Mouse (Mus musculus): ENCODE measurements around the gene Wipf2. TPM values are rescaled to one million over a fixed set of nuclear protein-coding genes. Genes with fewer than 3 reads are reported as not detected.
"Not testable (repeated sequence)": the region's sequence is repeated elsewhere in the genome, so short reads cannot be mapped to it uniquely, and the experiment has no call there.

Gene Wipf2
- polyA plus RNA-seq (2014; fragmentation: Nextera tagmentation; extraction: Ambion mirVana), result 5.1 and 5.4 TPM in 2 replicates

DNA sequence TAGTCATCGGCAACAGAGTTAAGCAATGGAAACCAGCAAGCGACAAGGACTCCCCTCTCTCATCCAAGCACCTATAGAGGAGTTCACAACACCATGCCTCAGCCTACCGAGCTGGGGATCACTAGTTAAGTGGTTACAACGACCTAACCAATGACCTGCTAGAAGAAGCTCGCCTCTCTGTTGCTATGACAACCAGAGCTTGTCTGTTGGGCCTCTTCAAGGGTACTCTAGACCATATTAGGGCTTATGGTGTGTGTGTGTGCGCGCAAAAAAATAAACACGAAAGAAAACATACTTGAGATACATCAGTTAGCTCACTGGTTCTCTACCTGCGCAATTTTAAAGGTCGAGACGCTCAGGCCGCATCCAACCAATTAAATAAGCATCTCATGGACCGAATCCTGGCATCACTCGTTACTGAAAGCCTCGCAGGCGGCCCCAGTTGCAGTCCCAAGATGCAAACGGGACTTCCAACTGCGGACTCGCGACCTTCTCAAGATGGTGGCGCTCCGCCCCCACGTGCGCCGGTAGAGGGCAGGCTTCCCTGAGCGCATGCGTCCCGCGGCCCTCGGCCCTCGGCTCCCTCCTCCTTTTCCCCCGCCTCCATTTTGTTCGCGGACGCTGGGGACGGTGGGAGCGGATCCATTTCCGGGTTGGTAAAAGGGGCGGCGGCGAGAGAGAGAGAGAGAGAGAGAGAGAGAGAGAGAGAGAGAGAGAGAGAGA, at the start of gene Wipf2:
Wipf2 (plus strand) TSS at position 611 of the 723 bp plus-strand sequence.
- H3K4me2 ChIP-seq (replicated peaks; ENCODE audit: low read depth, low read length), result peak within 1 kb of the TSS; percentile 65
- H3K4me1 ChIP-seq (replicated peaks; ENCODE audit: control insufficient read depth, insufficient read depth, low read length), result peaks cover 4% of the 10 kb centered on the region; the same call in 1 of the 2 replicates
- H3K4me3 ChIP-seq (ENCODE audit: low read depth, low read length), result peak within 1 kb of the TSS; percentile 68
- peak within 1 kb of the TSS; percentile 66 for H3K9ac ChIP-seq (ENCODE audit: low read depth, low read length)
- ATAC-seq (ENCODE audit: low FRiP score) (peak; percentile 86), DNase-seq (ENCODE audit: low spot score) (peak; percentile 98)
- 7% methylated on average over 36 of the region's 41 CpGs for WGBS
- peak within 1 kb of the TSS; percentile 83 for H3K27ac ChIP-seq (ENCODE audit: low read depth, low read length)
- H3K9me3 ChIP-seq (ENCODE audit: control insufficient read depth, low read length), result no peaks in the 10 kb centered on the region
- H3K27me3 ChIP-seq (ENCODE audit: control insufficient read depth, insufficient read depth, low read length), result no peaks in the 10 kb centered on the region
- no peaks in the 10 kb centered on the region for H3K36me3 ChIP-seq (ENCODE audit: control insufficient read depth, insufficient read depth, low read length)

DNA sequence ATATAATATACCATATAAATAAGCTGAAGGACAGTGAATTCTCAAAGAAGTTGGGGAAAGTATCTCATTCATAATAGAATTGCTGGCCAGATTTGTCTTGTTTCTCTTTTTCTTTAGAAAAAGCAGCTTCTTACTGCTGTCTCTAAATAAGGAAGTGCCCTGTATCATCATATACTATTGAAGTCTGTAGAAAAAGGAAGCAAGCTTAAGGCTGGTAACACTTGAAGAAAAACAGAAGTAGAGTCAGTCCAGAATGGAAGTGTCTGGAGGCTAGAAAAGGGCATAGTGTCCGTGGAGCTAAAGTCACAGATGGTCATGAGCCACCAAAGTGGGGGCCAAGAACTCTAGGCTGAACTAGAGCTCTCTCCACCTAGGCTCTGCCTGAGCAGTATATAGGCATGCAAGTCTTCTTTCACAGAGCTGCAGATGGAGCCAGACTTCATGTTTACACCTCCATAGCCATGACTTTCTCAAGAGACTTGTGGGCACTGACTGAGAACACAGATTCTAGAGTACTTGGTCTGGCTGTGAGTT, 46.7 kb upstream of the Wipf2 start:
- Histone ChIP-seq H3K27me3 (ENCODE audit: control insufficient read depth, insufficient read depth, low read length) (no peaks in the 10 kb centered on the region), H3K36me3 (ENCODE audit: control insufficient read depth, insufficient read depth, low read length) (peaks cover 22% of the 10 kb centered on the region), H3K4me1 (replicated peaks; ENCODE audit: control insufficient read depth, insufficient read depth, low read length) (no peaks in the 10 kb centered on the region), H3K4me3 (ENCODE audit: low read depth, low read length) (no peak overlapping the region), H3K9ac (ENCODE audit: low read depth, low read length) (no peak overlapping the region), H3K9me3 (ENCODE audit: control insufficient read depth, low read length) (no peaks in the 10 kb centered on the region), H3K27ac (ENCODE audit: low read depth, low read length) (no peak overlapping the region), H3K4me2 (replicated peaks; ENCODE audit: low read depth, low read length) (no peak overlapping the region)
- ATAC-seq (ENCODE audit: low FRiP score) (no peak), DNase-seq (ENCODE audit: low spot score) (no peak)
- WGBS, result 96% methylated on average over 1 of the region's 1 CpGs

DNA sequence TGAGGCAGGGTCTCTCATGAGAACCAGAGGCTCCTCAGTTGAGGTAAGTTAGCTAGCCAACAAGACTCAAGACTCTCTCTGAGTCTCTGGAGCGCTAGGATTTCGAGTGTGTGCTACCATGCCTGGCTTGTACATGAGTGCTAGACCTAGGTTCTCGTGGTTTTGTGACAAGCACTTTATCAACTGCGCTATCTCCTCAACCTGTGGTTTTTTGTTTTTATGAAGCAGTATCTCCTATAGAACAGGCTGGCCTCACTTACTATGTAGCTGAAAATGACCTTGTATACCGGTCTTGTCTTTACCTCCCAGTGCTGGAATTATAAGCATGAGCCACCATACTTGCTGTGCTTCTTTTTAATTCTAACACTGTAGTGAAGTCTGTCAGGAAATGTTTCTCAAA, 42.5 kb upstream of the Wipf2 start:
- H3K27me3 ChIP-seq (ENCODE audit: control insufficient read depth, insufficient read depth, low read length), result no peaks in the 10 kb centered on the region
- no peaks in the 10 kb centered on the region for H3K4me1 ChIP-seq (replicated peaks; ENCODE audit: control insufficient read depth, insufficient read depth, low read length)
- 93% methylated on average over 5 of the region's 5 CpGs for WGBS
- DNase-seq (ENCODE audit: low spot score) (no peak), ATAC-seq (ENCODE audit: low FRiP score) (no peak)
- no peaks in the 10 kb centered on the region for H3K9me3 ChIP-seq (ENCODE audit: control insufficient read depth, low read length)
- H3K9ac ChIP-seq (ENCODE audit: low read depth, low read length), result no peak overlapping the region
- peaks cover 32% of the 10 kb centered on the region for H3K36me3 ChIP-seq (ENCODE audit: control insufficient read depth, insufficient read depth, low read length)
- no peak overlapping the region for H3K4me2 ChIP-seq (replicated peaks; ENCODE audit: low read depth, low read length)
- H3K27ac ChIP-seq (ENCODE audit: low read depth, low read length), result no peak overlapping the region
- no peak overlapping the region for H3K4me3 ChIP-seq (ENCODE audit: low read depth, low read length)

DNA sequence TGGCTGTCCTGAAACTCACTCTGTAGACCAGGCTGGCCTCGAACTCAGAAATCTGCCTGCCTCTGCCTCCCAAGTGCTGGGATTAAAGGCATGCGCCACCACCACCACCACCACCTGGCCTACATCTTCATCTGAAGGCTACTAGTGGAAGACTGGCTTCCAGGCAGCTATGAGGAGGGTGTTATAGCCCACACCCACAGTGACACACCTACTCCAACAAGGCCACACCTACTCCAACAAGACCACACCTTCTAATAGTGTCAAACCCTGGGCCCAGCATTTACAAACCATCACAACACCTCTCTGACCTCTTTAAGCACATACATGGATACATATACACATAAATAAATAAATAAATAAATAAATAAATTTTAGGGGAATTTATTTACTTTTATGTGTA, 37.4 kb upstream of the Wipf2 start:
- H3K9ac ChIP-seq (ENCODE audit: low read depth, low read length); H3K9me3 ChIP-seq (ENCODE audit: control insufficient read depth, low read length); H3K4me2 ChIP-seq (replicated peaks; ENCODE audit: low read depth, low read length); H3K27ac ChIP-seq (ENCODE audit: low read depth, low read length); DNase-seq (ENCODE audit: low spot score); H3K4me3 ChIP-seq (ENCODE audit: low read depth, low read length); H3K4me1 ChIP-seq (replicated peaks; ENCODE audit: control insufficient read depth, insufficient read depth, low read length); H3K27me3 ChIP-seq (ENCODE audit: control insufficient read depth, insufficient read depth, low read length); ATAC-seq (ENCODE audit: low FRiP score): not testable (repeated sequence)
- peaks cover 37% of the 10 kb centered on the region for H3K36me3 ChIP-seq (ENCODE audit: control insufficient read depth, insufficient read depth, low read length)
- WGBS, result 100% methylated on average over 2 of the region's 2 CpGs

DNA sequence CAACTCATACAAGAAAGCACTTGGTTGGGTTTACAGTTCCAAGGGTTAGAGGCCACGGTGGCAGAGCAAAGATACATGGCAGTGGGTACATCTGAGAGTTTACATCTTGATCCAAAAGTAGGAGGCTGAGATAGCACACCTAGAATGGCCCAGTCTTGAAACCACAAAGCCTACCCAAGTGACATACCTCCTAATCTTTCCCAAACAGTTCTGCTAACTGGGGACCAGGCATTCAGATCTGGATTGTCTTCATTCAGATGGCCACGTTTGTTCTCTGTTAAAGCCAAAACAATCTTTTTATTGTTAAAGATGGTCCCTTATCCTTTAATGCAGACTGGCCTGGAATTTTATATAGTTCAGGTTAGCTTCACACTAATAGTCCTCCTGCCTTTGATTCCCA, 35.6 kb upstream of the Wipf2 start:
- no peaks in the 10 kb centered on the region for H3K4me1 ChIP-seq (replicated peaks; ENCODE audit: control insufficient read depth, insufficient read depth, low read length)
- H3K4me2 ChIP-seq (replicated peaks; ENCODE audit: low read depth, low read length), result no peak overlapping the region
- peaks cover 30% of the 10 kb centered on the region for H3K36me3 ChIP-seq (ENCODE audit: control insufficient read depth, insufficient read depth, low read length)
- ATAC-seq (ENCODE audit: low FRiP score), result no peak
- no peak overlapping the region for H3K4me3 ChIP-seq (ENCODE audit: low read depth, low read length)
- H3K27ac ChIP-seq (ENCODE audit: low read depth, low read length), result no peak overlapping the region
- 93% methylated on average over 2 of the region's 2 CpGs for WGBS
- H3K9me3 ChIP-seq (ENCODE audit: control insufficient read depth, low read length), result no peaks in the 10 kb centered on the region
- DNase-seq (ENCODE audit: low spot score), result no peak
- no peak overlapping the region for H3K9ac ChIP-seq (ENCODE audit: low read depth, low read length)
- H3K27me3 ChIP-seq (ENCODE audit: control insufficient read depth, insufficient read depth, low read length), result no peaks in the 10 kb centered on the region

DNA sequence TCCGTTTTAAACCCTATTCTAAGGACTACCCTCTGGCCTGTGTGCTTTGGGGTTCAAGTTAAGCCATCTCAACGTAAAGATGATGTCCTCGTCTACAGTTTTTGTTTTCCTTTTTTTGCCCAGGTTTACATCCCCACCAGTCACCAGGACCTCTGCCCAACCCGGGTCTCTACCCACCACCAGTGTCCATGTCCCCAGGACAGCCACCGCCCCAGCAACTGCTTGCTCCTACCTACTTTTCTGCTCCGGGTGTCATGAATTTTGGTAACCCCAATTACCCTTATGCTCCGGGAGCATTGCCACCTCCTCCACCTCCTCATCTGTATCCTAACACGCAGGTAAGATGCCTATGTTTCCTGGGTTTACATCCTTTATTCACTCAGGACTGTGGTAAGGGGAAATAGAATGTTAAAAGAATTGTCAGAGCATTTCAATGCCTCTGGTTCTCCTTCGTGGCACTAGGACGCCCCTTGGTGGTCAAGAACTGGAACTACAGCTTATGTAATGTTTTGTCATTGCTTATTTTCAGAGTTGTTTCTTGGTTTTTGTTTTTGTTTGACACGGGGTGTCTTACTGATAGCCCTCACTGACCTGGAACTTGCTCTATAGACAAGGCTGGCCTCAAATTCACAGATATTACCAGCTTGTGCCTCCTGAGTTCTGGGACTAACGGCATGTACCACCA, 34.2 kb upstream of the Wipf2 start:
- H3K27ac ChIP-seq (ENCODE audit: low read depth, low read length), result no peak overlapping the region
- no peak overlapping the region for H3K4me2 ChIP-seq (replicated peaks; ENCODE audit: low read depth, low read length)
- H3K27me3 ChIP-seq (ENCODE audit: control insufficient read depth, insufficient read depth, low read length), result no peaks in the 10 kb centered on the region
- DNase-seq (ENCODE audit: low spot score) (peak; percentile 63), ATAC-seq (ENCODE audit: low FRiP score) (no peak)
- no peak overlapping the region for H3K9ac ChIP-seq (ENCODE audit: low read depth, low read length)
- no peak overlapping the region for H3K4me3 ChIP-seq (ENCODE audit: low read depth, low read length)
- H3K36me3 ChIP-seq (ENCODE audit: control insufficient read depth, insufficient read depth, low read length), result peaks cover 29% of the 10 kb centered on the region
- 79% methylated on average over 12 of the region's 12 CpGs for WGBS
- no peaks in the 10 kb centered on the region for H3K9me3 ChIP-seq (ENCODE audit: control insufficient read depth, low read length)
- H3K4me1 ChIP-seq (replicated peaks; ENCODE audit: control insufficient read depth, insufficient read depth, low read length), result no peaks in the 10 kb centered on the region

DNA sequence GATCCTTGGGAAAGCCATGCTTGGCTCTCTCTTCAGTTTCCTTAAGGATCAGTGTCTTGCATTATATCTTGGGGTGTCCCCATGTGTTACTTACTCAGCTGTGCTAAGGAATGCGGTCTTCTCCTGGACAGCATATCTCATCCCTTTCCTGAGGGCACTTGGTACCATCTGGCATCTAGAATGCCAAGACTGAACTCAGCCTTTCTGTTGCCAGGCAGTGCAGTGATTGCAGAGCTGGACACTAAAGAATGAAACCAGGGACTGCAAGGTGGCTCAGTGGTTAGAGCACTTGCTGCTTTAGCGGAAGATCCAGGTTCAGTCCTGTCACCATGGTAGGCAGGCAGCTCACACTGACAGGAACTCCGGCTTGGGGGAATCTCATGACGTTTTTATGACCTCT, 33.6 kb upstream of the Wipf2 start:
- Histone ChIP-seq H3K27me3 (ENCODE audit: control insufficient read depth, insufficient read depth, low read length) (no peaks in the 10 kb centered on the region), H3K9me3 (ENCODE audit: control insufficient read depth, low read length) (no peaks in the 10 kb centered on the region), H3K4me1 (replicated peaks; ENCODE audit: control insufficient read depth, insufficient read depth, low read length) (no peaks in the 10 kb centered on the region), H3K4me2 (replicated peaks; ENCODE audit: low read depth, low read length) (no peak overlapping the region), H3K36me3 (ENCODE audit: control insufficient read depth, insufficient read depth, low read length) (peaks cover 29% of the 10 kb centered on the region), H3K4me3 (ENCODE audit: low read depth, low read length) (no peak overlapping the region), H3K27ac (ENCODE audit: low read depth, low read length) (no peak overlapping the region), H3K9ac (ENCODE audit: low read depth, low read length) (no peak overlapping the region)
- ATAC-seq (ENCODE audit: low FRiP score) (no peak), DNase-seq (ENCODE audit: low spot score) (no peak)
- WGBS, result 78% methylated on average over 4 of the region's 4 CpGs

DNA sequence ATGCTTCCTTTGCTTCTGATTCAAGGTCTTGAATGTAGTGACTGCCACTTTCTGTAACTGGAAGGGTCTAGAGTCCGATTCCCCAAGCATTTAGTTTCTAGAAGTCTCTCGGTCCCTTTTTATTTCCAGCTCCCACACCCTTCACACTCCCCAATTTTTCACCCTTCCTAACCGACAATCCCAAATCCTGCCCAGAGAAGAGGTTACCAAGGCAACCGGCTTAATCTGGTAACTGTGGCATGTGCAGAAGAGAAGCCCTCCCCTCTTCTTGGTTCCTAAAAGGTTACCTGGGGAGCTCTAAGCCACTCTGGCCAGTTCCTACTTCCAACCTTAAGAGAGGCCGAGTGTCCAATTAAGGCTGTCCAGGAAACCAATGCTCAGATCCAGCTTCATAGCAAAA, 28.1 kb upstream of the Wipf2 start:
- ATAC-seq (ENCODE audit: low FRiP score) (no peak), DNase-seq (ENCODE audit: low spot score) (no peak)
- H3K4me3 ChIP-seq (ENCODE audit: low read depth, low read length), result no peak overlapping the region
- no peak overlapping the region for H3K27ac ChIP-seq (ENCODE audit: low read depth, low read length)
- H3K9me3 ChIP-seq (ENCODE audit: control insufficient read depth, low read length), result no peaks in the 10 kb centered on the region
- H3K4me1 ChIP-seq (replicated peaks; ENCODE audit: control insufficient read depth, insufficient read depth, low read length), result no peaks in the 10 kb centered on the region
- H3K36me3 ChIP-seq (ENCODE audit: control insufficient read depth, insufficient read depth, low read length), result peaks cover 10% of the 10 kb centered on the region
- no peak overlapping the region for H3K4me2 ChIP-seq (replicated peaks; ENCODE audit: low read depth, low read length)
- H3K9ac ChIP-seq (ENCODE audit: low read depth, low read length), result no peak overlapping the region
- H3K27me3 ChIP-seq (ENCODE audit: control insufficient read depth, insufficient read depth, low read length), result peaks cover 8% of the 10 kb centered on the region; the same call in 1 of the 2 replicates
- WGBS, result 45% methylated on average over 5 of the region's 5 CpGs

Data from hindbrain, embryonic 11.5 days (tissue).